Mouse (Mus musculus) heart, postnatal 36 days (tissue): ENCODE measurements around the gene 1700029I15Rik. TPM values are rescaled to one million over a fixed set of nuclear protein-coding genes. Genes with fewer than 3 reads are reported as not detected.
A peak's percentile ranks its signal among the peaks of the same experiment; 100 is the strongest.
"Not testable (repeated sequence)": the region's sequence is repeated elsewhere in the genome, so short reads cannot be mapped to it uniquely, and the experiment has no call there.

Experiments
- DNase-seq, 2 experiments: peaks; one replicate each; pipeline ENCODE4 v3.0.0; 2021 to 2022
- intact Hi-C: fragments of 180-260 bp; cut with DNase I; formaldehyde crosslinking; loops from one replicate; pipeline ENCODE4 v1.15.1; 2025
- total RNA-seq, 2 experiments: library from RNA; stranded (reverse); gene quantifications; 2 replicates each; pipeline ENCODE4 v1.2.3; 2021

The 1700029I15Rik gene
- total RNA-seq, 2 experiments from 2014 or later = 1.7 TPM

DNA sequence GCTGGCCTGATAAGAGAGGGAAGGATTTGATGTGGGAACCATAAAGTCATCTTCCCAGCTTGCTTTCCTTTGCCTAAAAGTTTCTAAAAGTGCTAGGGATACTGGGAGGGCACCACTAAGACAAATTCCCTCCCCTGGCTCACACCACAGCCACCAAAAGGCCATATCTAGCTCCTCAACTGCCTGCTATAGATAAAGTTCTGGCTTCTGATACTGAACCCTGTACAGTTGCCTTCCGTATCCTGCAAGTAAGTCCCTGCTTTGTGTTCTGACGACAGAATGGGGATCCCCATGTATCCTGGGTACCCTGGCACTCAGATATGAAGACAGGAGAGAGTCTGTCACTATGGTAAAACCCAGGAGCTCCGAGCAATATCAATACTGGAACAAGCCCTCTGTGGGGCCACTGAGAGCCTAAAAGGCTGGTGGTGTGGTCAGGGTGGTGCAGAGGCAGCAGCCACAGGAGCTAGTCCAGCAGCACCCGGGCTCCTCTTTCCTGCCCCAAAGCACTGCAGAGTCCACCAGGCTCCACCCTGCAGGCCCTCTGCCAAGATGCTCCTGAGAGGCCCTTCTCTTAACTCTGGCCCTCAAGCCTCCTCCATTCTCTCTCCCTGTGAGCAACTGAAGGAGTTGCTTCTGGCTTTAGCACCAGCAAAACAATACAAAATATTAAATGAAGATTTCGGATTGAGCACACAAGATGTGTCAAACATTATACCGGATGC, 8.0 kb downstream of the 1700029I15Rik start:
- DNase-seq = peak in 1 of 2 experiments; percentile 41
- intact Hi-C loops = no loop called here

DNA sequence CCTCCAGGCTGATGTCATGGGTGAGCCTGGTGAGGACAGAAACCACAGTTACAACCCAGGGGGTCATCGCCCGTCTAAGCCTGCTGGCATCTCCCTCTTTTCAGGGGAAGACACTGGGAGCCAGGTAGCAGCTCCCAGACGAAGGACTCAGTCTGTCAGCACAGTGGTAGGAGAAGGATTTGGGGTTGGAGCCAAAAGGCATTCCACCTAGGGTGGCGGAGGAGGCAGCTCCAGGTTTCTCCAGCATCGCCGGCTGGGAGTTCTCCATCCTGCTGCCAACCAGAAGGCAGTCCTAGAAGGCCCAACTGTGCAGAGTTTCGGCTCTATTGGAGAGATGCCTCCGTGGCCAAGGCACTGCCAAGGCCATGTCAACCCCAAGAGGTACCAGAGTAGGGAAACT, 8.8 kb downstream of the 1700029I15Rik start:
- DNase-seq = no peak
- intact Hi-C loops = no loop called here

DNA sequence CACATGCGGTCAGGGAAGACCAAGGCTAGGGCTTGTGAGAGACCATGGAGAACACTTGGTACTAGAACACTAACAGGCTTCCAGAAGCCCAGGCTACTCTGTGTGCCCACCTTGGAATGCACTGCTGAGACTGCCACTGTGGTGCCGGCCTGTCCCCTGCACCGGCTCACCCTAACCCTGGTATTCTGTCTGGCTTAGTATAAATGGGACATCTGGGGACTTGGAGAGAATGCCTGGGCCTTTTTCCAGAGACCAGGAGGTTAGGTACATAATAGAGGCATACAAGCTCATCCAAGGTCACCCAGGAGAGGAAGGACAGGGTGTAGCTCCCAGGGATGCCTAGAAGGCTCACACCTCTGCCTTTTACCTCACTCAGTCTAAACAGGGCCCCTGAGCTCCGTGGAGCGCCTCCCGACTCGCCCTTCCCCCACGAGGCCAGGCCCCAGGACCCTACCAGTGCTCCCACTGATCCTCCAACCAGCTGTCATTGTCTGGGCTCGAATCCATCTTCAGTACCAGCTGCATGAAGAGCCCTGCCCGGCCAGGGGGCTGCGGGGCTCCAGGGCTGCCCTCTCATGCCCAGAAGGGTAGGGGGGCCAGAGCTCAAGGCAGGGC, 9.5 kb downstream of the 1700029I15Rik start:
- intact Hi-C loops = no loop called here
- DNase-seq = no peak

DNA sequence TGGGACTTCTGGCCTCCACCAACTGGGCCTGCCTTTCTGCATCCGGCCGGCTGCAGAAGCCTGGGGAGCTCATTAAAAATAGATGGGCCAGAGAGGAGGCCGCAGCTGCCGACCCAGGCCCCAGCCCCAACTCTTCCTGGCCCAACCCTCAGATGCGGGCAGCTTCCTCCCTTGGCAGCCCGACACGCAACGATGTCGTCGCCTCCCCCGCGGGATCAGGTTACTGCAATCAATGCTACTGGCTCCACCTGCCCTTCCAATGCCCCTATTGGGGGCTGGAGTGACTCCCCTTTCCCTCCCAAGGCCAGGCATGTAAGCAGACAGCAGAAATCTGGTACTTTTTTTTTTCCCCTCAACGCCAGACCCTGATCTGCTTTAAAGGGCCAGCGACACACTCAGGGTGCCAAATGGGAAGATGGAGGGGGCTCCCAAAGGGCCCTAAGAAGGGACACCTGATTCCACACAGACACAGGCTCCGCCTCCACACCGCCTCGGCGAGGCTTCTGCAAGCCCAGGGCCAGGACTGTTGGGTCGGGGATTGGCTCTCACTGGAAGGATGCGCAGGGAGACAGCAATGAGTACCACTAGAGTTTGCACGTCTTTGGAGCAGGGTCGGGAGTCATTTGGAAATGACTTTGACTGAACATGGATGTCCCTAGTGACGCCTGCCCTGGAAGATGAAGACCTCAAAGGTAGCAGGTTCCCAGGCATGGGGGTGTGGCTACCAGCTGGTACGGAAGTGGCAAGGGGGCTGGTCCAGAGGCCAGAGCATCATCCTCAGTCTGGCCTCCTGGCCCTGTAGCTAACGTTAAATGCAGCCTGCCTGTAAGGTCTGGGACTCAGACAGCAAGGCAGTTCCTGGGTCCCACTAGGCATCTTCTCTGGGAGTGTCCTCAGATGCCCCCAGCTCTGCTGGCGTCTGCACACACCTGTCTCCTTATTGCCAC, 10.3 kb downstream of the 1700029I15Rik start:
- intact Hi-C loops = no loop called here
- DNase-seq = no peak

- intact Hi-C loops = no loop called here
These were observed 13.2 kb downstream of the 1700029I15Rik start for GRCm38 (mm10) chr2:92395535-92395934.

DNA sequence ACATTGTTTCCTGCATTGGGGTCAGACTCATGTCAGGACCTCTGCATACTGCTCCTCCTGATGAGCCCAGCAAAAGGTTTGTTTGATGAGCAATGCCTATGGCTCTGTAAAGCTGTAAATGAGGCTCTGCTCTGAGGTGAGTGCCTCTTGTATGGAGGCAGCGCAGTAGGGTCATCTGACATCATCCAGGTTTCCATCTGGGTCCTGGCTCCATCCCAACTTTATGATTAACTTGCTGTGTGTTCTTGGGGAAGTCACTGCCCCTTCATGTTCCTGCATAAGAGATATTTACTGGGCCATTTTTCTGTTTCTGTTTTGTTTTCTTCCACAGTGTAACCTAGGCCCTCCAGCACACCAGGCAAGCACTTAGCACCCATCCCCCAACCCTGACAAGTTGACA, 15.1 kb downstream of the 1700029I15Rik start:
- DNase-seq = no peak
- intact Hi-C loops = no loop called here

More at GRCm38 (mm10) chr2:92395535-92395934, 13.2 kb downstream of the 1700029I15Rik start:
- DNase-seq = no peak

DNA sequence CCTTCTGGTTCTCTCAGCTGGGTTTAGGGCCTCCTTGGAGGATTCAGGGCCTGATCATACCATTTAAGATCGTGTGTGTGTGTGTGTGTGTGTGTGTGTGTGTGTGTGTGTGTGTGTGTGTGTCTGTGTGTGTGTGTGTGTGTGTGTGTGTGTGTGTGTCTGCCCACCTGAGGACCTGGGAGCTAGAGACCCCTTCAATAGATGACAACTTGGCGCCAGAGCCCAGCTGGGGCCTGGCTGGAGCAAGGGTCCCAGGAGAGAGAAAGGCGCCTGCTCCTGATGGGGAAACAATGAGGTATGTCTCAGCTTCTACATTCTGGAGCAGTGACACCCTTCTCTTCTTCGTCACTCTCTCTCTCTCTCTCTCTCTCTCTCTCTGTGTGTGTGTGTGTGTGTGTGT, 17.5 kb downstream of the 1700029I15Rik start:
- DNase-seq, intact Hi-C loops: not testable (repeated sequence)

DNA sequence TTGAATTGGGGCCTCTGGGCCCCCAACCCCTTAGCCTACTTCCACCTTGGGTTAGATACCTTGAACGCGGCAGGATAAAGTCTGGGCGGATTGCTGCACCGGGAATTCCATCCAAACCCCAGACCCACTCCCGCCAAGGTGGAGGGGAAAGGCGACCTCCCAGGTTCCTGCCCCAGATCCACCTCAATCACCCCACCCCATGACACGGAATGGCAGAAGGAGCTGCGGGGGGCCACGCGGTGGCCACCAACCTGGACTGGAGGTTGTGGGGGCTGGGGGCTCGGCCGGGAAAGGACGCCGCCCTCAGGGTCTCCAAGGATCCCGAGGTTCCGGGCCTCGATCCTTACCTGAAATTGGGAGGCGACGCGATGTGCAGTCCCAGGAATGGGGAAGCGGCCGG, 18.3 kb downstream of the 1700029I15Rik start:
- intact Hi-C loops = no loop called here

DNA sequence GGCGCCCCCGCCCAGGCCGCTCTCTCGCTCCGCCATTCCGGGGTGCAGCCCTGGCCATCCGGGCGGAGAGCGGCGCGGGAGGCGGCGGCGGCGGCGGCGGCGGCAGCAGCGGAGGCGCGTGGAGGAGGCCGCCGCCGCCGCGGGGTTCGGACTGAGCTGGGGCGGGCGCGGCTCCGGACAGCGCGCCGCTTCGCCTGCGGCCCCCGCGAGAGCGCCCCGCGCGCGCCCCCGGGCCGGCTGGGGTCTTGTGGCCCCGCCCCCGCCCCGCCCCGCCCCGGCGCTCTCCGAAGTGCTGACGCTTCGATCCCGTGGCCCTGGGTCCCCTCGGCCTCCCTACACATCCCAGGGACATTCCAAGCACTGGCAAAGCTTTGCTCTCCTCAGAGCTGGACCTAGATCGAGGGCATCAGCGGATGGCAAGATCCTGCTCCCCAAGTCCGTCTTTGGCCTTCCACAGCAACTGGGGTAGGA, 18.8 kb downstream of the 1700029I15Rik start, which contains the start of gene Mapk8ip1:
Mapk8ip1 (minus strand) TSS at position 173 of the 471 bp plus-strand sequence.
- DNase-seq = no peak
- intact Hi-C loops = no loop called here

More for the DNA sequence above, 18.3 kb downstream of the 1700029I15Rik start:
- no peak for DNase-seq

DNA sequence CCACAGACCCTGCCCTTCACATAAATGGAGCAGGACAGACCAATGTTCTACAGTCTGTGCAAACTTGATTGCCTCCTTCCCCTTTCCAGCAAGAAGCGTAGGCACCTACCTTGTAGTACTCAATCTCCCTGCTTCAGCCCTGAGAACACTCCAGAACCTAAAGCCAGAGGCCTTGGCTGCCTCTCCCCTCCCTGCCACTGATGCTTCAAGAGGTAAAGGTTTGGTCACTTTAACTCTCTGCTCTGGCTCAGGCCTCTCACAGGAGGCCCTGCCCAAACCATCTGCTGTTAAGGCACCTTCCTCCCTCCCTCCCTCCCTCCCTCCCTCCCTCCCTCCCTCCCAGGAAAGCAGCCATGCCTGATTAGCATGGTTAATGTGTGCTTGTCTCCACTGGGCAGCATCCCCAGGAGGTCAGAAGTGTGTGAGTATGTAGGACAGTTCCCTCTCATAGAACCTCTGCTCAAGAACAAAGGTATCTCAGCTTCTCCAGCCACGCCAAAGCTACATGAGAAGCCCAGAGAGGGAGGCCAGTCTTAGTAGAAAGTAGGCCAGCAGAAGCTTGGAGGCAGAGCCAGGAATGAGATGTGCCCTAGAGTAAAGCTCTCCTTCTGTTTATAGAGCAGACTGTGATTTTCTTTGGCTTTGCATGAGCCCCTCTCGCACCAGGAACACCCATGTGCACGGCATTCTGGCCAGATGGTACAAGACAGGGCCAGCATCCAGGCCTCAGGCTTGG, 20.4 kb downstream of the 1700029I15Rik start:
- intact Hi-C loops = no loop called here
- DNase-seq = no peak

DNA sequence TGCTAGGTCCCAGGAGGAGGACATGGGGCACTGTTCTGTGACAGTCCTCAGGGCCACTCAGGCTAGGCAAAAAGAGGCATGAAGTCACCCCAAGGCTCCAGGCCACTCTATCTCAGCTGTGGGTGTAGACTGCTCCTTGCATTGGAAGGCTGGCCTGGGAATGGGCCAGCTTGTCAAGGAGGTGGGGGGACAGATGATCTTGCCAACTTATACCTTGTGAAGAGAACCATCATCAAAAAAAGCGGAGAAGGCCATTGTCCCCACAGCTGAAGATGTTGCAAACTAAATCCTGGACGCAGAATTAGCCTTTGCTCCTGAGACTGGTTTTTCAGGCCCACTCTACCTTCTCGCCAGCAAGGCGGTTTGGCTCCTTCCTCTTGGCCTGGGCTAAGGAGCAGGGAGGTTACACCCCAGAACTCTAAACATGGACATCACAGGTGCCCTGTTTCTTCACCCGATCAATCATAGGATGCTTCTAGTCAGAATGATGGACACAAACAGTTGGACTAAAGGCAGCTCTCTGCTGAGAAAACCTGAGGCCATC, 21.5 kb downstream of the 1700029I15Rik start:
- no peak for DNase-seq
- intact Hi-C loops = no loop called here

DNA sequence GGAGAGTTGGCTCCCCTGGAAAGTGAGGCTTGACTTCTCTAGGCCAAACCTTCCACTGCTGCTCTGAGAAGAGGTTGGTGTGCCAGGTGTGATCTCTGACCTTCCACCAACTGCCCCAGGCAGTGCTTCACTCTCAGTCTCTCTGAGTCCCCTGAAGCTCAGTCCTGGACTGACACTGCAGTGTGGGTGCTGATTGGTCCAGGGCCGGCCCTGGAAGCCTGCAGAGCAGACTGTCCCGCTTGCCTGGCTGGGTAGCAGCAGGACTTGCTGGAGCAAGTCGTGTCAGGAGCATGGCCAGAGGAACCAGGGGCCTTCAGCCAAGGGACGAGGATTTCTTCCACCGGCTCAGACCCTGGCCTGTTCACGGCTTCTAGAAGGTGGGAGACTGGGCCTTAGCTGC, 22.4 kb downstream of the 1700029I15Rik start:
- intact Hi-C loops = no loop called here

GRCm38 (mm10) chr2:92405687-92406086, 23.3 kb downstream of the 1700029I15Rik start:
- DNase-seq = no peak
- intact Hi-C loops = no loop called here

More for the DNA sequence above, 22.4 kb downstream of the 1700029I15Rik start:
- DNase-seq = no peak

DNA sequence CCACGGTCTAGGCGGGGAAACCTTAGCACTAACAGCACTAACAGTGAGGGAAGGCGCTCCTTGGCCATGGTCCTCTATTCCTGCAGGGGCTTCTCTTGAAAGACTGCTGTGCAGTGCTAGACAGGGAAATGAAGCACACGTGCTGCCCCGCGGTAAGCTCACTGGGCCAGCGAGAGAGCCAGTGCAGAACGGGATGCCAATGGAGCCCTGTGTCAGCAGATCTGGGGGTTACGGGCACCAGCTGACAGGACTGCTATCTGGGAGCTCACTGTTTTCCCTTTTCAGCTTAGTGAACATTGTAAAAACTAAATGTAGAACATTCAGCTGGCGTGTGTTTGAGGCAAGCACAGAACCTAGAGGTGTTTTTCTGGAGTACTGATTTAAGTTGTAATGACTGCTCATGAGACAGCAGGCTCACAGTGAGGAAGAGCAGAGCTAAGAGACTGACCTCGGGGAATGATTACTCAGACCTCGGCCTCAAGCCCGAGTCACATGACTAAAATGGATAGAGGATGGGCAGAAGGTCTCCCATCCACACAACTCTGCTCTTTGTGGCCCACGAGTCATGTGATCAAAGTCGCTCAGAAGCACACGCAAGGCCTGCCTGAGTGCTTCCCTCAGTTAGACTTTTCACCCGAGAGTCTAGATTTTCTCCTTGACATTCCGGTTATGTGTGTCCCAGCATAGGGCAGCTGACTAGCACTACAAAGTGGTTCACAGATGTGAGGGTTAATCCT, 26.1 kb downstream of the 1700029I15Rik start:
- no peak for DNase-seq
- intact Hi-C loops = no loop called here

GRCm38 (mm10) chr2:92411705-92412104, 29.4 kb downstream of the 1700029I15Rik start:
- intact Hi-C loops = no loop called here
- DNase-seq = no peak

DNA sequence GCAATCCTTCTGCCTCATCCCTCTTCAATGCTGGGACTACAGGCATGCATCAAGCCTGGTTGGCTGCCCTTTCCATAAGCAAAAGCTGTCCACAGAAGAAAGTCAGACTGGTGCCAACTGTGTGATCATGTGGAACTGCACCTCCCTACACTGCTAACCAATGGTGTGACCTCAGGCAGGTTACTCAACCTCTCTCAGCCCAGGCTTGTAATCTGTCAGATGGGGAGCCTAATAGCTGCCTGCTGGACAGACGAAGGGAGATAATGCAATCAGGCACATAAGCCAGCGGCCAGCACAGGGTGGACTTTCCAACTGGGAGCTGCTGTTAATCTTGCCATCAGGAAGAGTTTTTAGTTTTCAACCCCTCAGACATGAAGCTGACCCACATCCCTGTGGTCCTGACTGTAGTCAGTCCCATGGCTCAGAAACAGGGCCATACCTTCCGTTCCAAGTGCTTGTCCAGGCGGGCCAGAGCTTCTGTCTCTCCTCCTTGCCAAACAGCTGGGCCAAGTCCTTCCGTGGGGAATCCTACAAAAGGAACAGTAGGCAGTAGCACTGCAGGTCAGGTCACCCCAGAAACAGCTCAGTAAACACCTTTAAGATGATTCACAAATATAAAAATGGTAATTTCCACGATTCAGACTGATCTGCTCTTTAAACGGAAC, 39.5 kb downstream of the 1700029I15Rik start:
- intact Hi-C loops = loop anchor here (2.0 kb wide), 1 partner anchor 13 kb away; the partner anchor contains the start of gene Cry2
- DNase-seq = no peak

GRCm38 (mm10) chr2:92422388-92423135, 40.2 kb downstream of the 1700029I15Rik start:
- no peak for DNase-seq
- intact Hi-C loops = no loop called here

DNA sequence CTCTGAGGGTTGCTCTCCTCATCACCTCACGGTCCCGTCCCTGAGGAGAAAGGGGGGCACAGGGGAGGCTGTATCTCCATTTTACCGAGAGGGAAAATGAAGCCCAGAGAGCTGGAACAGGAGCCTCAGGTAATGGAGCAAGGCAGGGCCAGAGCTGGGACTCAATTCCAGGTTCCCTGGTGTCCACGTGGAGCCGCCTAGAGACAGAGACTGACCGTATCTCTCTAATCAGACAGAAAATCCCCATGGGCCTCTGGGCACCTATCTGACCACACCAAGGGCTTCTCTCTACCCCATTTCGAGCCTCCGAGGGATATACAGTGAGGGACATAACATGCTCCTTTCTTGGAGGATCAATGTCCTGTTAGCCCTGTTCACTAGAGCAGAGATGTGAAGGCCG, 40.8 kb downstream of the 1700029I15Rik start:
- no peak for DNase-seq
- intact Hi-C loops = no loop called here
